Mouse (Mus musculus): ENCODE measurements around the gene Tbcb. TPM values are rescaled to one million over a fixed set of nuclear protein-coding genes. Genes with fewer than 3 reads are reported as not detected.
"Not testable (repeated sequence)": the region's sequence is repeated elsewhere in the genome, so short reads cannot be mapped to it uniquely, and the experiment has no call there.

Tbcb gene
- polyA plus RNA-seq, 1 experiment from 2014 or later, result 246 TPM

GRCm38 (mm10) chr7:30251956-30252954 is 20.2 kb upstream of the Tbcb start:
- no peak for DNase-seq (ENCODE audit: low spot score)
- peaks cover 55% of the 10 kb centered on the region for H3K36me3 ChIP-seq
- 83% methylated on average over 12 of the region's 12 CpGs for WGBS

DNA sequence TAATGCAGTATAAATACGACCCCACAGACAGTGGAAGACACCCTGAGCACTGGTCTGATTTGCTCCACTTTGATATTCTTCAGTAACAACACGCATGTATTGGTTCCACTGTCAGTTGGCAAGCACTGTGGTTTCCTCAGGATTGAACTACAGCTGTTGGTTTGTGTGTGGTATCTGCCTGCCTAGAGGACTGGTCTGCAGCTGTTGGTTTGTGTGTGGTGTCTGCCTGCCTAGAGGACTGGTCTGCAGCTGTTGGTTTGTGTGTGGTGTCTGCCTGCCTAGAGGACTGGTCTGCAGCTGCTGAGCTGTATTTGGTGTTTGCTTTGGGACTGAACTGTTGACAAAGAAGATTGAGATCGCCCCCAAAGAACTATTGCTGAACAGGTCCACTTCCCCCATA is 5.3 kb upstream of the Tbcb start:
- Histone ChIP-seq H3K4me1 (peaks cover 12% of the 10 kb centered on the region), H3K36me3 (peaks cover 53% of the 10 kb centered on the region)
- H3K9me3 ChIP-seq; H3K4me3 ChIP-seq; H3K27ac ChIP-seq; DNase-seq (ENCODE audit: low spot score); H3K27me3 ChIP-seq (ENCODE audit: insufficient read depth, poor library complexity, severe bottlenecking): not testable (repeated sequence)
- WGBS, result 82% methylated on average over 3 of the region's 3 CpGs

More at GRCm38 (mm10) chr7:30251956-30252954, 20.2 kb upstream of the Tbcb start:
- Histone ChIP-seq H3K27me3 (ENCODE audit: insufficient read depth, poor library complexity, severe bottlenecking) (no peaks in the 10 kb centered on the region), H3K4me1 (no peaks in the 10 kb centered on the region), H3K4me3 (no peak overlapping the region), H3K9me3 (no peaks in the 10 kb centered on the region), H3K27ac (no peak overlapping the region)

GRCm38 (mm10) chr7:30235625-30236024 is 3.6 kb upstream of the Tbcb start, which contains the start of gene Ovol3:
Ovol3 (minus strand) TSS chr7:30235725.
- Histone ChIP-seq H3K36me3 (peaks cover 36% of the 10 kb centered on the region), H3K27me3 (ENCODE audit: insufficient read depth, poor library complexity, severe bottlenecking) (no peaks in the 10 kb centered on the region), H3K4me1 (peaks cover 19% of the 10 kb centered on the region), H3K4me3 (no peak within 1 kb of the TSS), H3K27ac (no peak within 1 kb of the TSS), H3K9me3 (no peaks in the 10 kb centered on the region)
- WGBS, result 86% methylated on average over 4 of the region's 4 CpGs
- no peak for DNase-seq (ENCODE audit: low spot score)

- WGBS, result 85% methylated on average over 8 of the region's 8 CpGs
- H3K27ac ChIP-seq, result no peak overlapping the region
Observed at GRCm38 (mm10) chr7:30235091-30235490, 3.0 kb upstream of the Tbcb start.

GRCm38 (mm10) chr7:30234276-30234858 is 2.3 kb upstream of the Tbcb start:
- Histone ChIP-seq H3K27me3 (ENCODE audit: insufficient read depth, poor library complexity, severe bottlenecking) (no peaks in the 10 kb centered on the region), H3K9me3 (no peaks in the 10 kb centered on the region), H3K27ac (no peak overlapping the region), H3K36me3 (peaks cover 28% of the 10 kb centered on the region), H3K4me1 (peaks cover 21% of the 10 kb centered on the region), H3K4me3 (no peak overlapping the region)
- no peak for DNase-seq (ENCODE audit: low spot score)
- WGBS, result 94% methylated on average over 15 of the region's 15 CpGs

More at GRCm38 (mm10) chr7:30235091-30235490, 3.0 kb upstream of the Tbcb start:
- Histone ChIP-seq H3K9me3 (no peaks in the 10 kb centered on the region), H3K4me3 (no peak overlapping the region), H3K36me3 (peaks cover 31% of the 10 kb centered on the region), H3K4me1 (peaks cover 21% of the 10 kb centered on the region), H3K27me3 (ENCODE audit: insufficient read depth, poor library complexity, severe bottlenecking) (no peaks in the 10 kb centered on the region)
- no peak for DNase-seq (ENCODE audit: low spot score)

DNA sequence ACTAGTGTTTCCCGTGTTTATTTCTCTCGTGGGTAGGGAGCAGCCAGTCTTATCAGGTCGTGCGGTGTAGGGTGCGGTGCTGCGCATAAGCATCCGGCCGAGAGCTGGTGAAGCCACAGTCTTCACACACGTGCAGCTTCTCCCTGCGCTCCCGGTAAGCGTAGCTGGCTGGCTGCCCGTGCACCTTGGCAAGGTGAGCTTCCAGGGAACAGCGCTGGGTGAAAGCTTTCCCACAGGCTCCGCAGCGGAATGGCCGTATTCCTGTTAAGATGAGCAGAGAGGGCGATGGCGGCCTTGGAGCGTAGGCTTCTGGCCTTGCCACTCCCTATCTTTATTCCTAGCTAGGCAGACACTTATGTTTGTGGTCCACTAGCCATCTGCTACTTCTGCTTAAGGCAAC is 1.3 kb upstream of the Tbcb start:
- 83% methylated on average over 20 of the region's 20 CpGs for WGBS
- Histone ChIP-seq H3K36me3 (peaks cover 33% of the 10 kb centered on the region), H3K4me1 (peaks cover 21% of the 10 kb centered on the region), H3K4me3 (peak overlapping the region; percentile 80), H3K27ac (no peak overlapping the region), H3K27me3 (ENCODE audit: insufficient read depth, poor library complexity, severe bottlenecking) (no peaks in the 10 kb centered on the region), H3K9me3 (no peaks in the 10 kb centered on the region)
- no peak for DNase-seq (ENCODE audit: low spot score)

DNA sequence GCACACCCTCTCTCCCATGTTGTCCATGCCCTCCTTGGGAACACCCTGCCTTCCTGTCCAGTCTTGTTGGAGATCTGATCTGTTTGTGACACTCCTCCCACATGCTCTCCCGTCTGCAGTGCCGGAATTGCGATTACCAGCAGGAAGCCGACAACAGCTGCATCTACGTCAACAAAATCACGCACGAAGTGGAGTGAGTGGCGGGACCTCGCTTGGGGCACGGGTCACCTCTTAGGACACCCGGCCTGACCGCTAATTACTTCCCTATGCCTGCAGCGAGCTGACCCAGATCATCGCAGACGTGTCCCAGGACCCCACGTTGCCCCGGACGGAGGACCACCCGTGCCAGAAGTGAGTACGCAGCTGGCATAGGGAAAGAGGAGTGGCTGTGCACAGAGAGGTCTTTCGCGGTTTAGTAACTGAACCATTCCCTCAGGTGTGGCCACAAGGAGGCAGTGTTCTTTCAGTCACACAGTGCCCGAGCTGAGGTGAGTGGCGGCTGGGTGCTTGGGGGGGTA is 618 bp upstream of the Tbcb start:
- Histone ChIP-seq H3K9me3 (no peaks in the 10 kb centered on the region), H3K27me3 (ENCODE audit: insufficient read depth, poor library complexity, severe bottlenecking) (no peaks in the 10 kb centered on the region), H3K27ac (peak overlapping the region; percentile 91), H3K36me3 (peaks cover 39% of the 10 kb centered on the region), H3K4me3 (peak overlapping the region; percentile 80), H3K4me1 (peaks cover 21% of the 10 kb centered on the region)
- DNase-seq (ENCODE audit: low spot score), result peak; percentile 87
- WGBS, result 4% methylated on average over 24 of the region's 24 CpGs

GRCm38 (mm10) chr7:30231328-30231668 is 774 bp downstream of the Tbcb start:
- H3K27ac ChIP-seq, result peak overlapping the region; percentile 91
- under 1% methylated on average over 16 of the region's 16 CpGs for WGBS
- no peaks in the 10 kb centered on the region for H3K9me3 ChIP-seq
- peaks cover 21% of the 10 kb centered on the region for H3K4me1 ChIP-seq
- no peaks in the 10 kb centered on the region for H3K27me3 ChIP-seq (ENCODE audit: insufficient read depth, poor library complexity, severe bottlenecking)
- DNase-seq (ENCODE audit: low spot score), result no peak
- H3K36me3 ChIP-seq, result peaks cover 53% of the 10 kb centered on the region
- peak overlapping the region; percentile 80 for H3K4me3 ChIP-seq

- Histone ChIP-seq H3K27ac (no peak overlapping the region), H3K36me3 (peaks cover 65% of the 10 kb centered on the region), H3K4me3 (no peak overlapping the region), H3K4me1 (peaks cover 8% of the 10 kb centered on the region; the same call in 1 of the 2 replicates), H3K9me3 (no peaks in the 10 kb centered on the region; the same call in 1 of the 2 replicates), H3K27me3 (ENCODE audit: insufficient read depth, poor library complexity, severe bottlenecking) (no peaks in the 10 kb centered on the region)
- WGBS, result 92% methylated on average over 12 of the region's 12 CpGs
- no peak for DNase-seq (ENCODE audit: low spot score)
Observed at GRCm38 (mm10) chr7:30224206-30224605, 7.9 kb downstream of the Tbcb start.

DNA sequence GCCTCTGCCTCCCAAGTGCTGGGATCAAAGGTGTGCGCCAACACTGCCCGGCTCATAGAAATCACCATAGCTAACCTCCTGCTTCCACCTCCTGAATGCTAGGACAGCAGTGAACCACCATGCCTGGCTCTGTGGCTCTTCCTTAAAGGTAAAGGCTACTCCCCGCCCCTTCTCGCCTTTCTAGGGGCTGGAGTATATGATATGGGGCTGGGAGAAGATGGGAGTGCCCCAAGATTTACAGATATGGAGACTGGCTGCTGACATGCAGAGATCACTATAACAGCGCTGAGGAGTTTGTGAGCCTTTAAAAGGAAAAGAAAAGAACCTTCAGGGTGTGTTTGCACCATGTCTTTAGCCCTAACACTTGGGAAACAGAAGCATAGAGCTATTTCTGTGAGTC is 9.9 kb downstream of the Tbcb start:
- Histone ChIP-seq H3K27ac (no peak overlapping the region), H3K27me3 (ENCODE audit: insufficient read depth, poor library complexity, severe bottlenecking) (no peaks in the 10 kb centered on the region)
- 84% methylated on average over 5 of the region's 5 CpGs for WGBS

DNA sequence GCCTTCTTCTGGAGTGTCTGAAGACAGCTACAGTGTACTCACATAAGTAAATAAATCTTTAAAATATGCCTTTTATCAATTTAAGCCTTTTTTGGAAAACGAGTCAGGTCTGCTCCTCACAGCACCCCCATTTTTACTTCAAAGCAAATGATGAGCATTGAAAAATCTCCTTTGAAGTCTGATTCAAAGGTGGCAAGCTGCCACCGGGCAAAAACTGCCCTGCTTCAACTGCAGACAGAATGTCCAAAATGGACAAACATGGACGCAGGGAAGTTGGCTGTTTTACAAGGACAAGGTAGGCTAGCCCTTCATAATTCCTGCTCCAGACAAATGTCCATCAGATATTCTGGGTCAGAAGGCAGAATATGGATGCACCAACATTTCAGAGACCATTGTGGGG is 10.6 kb downstream of the Tbcb start:
- no peak for DNase-seq (ENCODE audit: low spot score)
- Histone ChIP-seq H3K36me3 (peaks cover 41% of the 10 kb centered on the region), H3K9me3 (no peaks in the 10 kb centered on the region; the same call in 1 of the 2 replicates), H3K27me3 (ENCODE audit: insufficient read depth, poor library complexity, severe bottlenecking) (no peaks in the 10 kb centered on the region), H3K4me3 (no peak overlapping the region), H3K4me1 (peaks cover 15% of the 10 kb centered on the region; the same call in 1 of the 2 replicates), H3K27ac (no peak overlapping the region)
- 83% methylated on average over 3 of the region's 3 CpGs for WGBS

More for the DNA sequence above, 9.9 kb downstream of the Tbcb start:
- H3K9me3 ChIP-seq, result no peaks in the 10 kb centered on the region; the same call in 1 of the 2 replicates
- peaks cover 12% of the 10 kb centered on the region; the same call in 1 of the 2 replicates for H3K4me1 ChIP-seq
- H3K36me3 ChIP-seq, result peaks cover 49% of the 10 kb centered on the region
- no peak overlapping the region for H3K4me3 ChIP-seq
- DNase-seq (ENCODE audit: low spot score), result no peak

GRCm38 (mm10) chr7:30220008-30220356 is 12.1 kb downstream of the Tbcb start:
- 18% methylated on average over 11 of the region's 11 CpGs for WGBS
- no peak for DNase-seq (ENCODE audit: low spot score)
- H3K27me3 ChIP-seq (ENCODE audit: insufficient read depth, poor library complexity, severe bottlenecking), result no peaks in the 10 kb centered on the region
- peak overlapping the region; percentile 89 for H3K27ac ChIP-seq
- H3K4me3 ChIP-seq, result peak overlapping the region; percentile 67
- peaks cover 15% of the 10 kb centered on the region; the same call in 1 of the 2 replicates for H3K4me1 ChIP-seq
- H3K9me3 ChIP-seq, result no peaks in the 10 kb centered on the region; the same call in 1 of the 2 replicates
- peaks cover 28% of the 10 kb centered on the region for H3K36me3 ChIP-seq
